Mouse (Mus musculus): ENCODE results near the gene Gng13. TPM values are rescaled to one million over a fixed set of nuclear protein-coding genes. Genes with fewer than 3 reads are reported as not detected.
"Not testable (repeated sequence)": the region's sequence is repeated elsewhere in the genome, so short reads cannot be mapped to it uniquely, and the experiment has no call there.

Gng13 gene
- polyA plus RNA-seq, 1 experiment: not detected

DNA sequence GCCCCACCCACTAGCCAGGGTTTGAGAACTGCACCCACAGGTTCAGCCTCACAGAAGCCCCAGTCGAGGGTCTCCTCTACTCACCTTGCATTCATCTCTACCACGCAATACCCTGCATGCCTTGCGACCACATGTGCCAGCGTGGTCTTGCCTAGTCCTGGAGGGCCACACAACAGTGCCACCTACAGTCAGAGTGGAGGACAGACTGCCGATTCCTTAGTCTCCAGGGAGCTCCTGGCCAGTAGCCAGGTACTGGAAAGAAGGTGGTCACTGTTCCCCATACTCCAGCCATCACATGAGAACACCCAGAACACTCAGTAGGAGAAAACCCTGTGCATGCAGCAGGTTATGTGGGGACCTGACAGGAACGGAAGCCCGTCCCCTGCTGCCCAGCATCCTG lies 6.9 kb downstream of the Gng13 start:
- WGBS: 74% methylated on average over 7 of the region's 7 CpGs
- TF ChIP-seq CTCF (IDR thresholded peaks at IDR 0.05; ENCODE audit: insufficient read depth, low read depth, low read length) (no peak), POLR2A (IDR thresholded peaks at IDR 0.05; ENCODE audit: insufficient read depth, low read depth, low read length) (no peak)
- H3K27ac ChIP-seq (ENCODE audit: insufficient read depth, low read depth, low read length): no peak overlapping the region
- H3K4me3 ChIP-seq (ENCODE audit: insufficient read depth, low read depth, low read length): no peak overlapping the region
- H3K4me1 ChIP-seq (ENCODE audit: control insufficient read depth, insufficient read depth, low read length): peaks cover 18% of the 10 kb centered on the region

DNA sequence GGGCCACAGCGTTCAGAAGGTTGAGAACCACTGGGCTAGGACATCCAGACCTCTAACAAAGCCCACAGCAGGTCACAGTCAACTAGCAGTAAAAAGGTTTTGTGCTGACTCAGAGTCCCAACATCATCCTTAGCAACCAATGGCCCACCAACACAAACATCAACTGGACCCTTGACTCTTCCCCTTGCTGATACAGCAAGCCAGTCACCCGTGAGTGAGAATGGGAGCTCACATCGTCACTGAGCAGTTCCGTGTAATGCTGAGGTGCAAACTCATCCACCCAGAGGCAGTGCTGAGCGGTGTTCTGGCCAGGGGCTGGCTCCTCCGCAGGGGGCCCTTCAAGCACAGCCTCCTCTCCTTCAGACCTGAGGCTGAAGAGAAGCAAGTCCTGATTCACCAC lies 8.3 kb downstream of the Gng13 start:
- no peak overlapping the region for H3K4me3 ChIP-seq (ENCODE audit: insufficient read depth, low read depth, low read length)
- WGBS: 86% methylated on average over 6 of the region's 6 CpGs
- H3K4me1 ChIP-seq (ENCODE audit: control insufficient read depth, insufficient read depth, low read length): peaks cover 19% of the 10 kb centered on the region
- no peak for TF ChIP-seq CTCF (IDR thresholded peaks at IDR 0.05; ENCODE audit: insufficient read depth, low read depth, low read length)
- TF ChIP-seq POLR2A (IDR thresholded peaks at IDR 0.05; ENCODE audit: insufficient read depth, low read depth, low read length): no peak
- no peak overlapping the region for H3K27ac ChIP-seq (ENCODE audit: insufficient read depth, low read depth, low read length)

DNA sequence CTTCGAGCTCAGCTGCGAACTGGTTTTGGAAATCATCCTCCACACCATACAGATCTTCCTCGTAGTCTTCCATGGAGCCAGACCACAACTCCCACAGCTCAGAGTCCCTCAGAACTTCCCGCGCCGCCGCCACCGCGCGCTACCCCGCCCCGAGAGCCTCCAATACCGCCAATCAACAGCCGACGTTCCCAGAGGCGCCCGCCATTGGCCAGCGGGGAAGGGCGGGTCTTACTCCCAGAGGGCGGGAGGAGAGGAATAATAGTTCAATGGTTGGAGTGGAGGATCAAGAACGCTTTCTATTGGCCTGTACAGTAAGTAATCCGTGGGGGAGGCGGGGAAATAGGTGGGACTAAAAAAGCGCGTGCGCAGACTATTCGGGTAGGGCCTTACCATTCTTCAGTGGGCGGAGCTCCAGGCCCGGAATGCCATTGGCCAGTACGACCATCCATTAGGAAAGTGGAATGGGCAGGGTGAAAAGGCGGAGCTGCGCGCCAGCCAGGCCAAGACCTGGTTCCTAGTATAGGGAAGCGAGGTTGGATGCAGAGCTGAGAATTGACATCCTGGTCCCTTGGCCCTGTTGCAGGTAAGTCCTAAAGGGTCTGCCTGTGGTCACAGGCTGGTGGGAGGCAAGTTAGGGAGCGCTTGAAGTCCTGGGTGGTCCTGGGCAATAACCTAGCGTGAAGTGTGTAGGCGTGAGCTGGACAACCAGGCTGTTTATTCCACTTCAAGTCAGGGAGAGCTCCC lies 10.5 kb downstream of the Gng13 start, which contains the start of the genes Chtf18 and Rpusd1:
TSS of gene Chtf18 (minus strand) at position 155 of the 744 bp plus-strand sequence.
TSS of gene Rpusd1 (plus strand) at position 406 of the 744 bp plus-strand sequence.
- Histone ChIP-seq H3K27ac (ENCODE audit: insufficient read depth, low read depth, low read length) (peak within 1 kb of the TSS; percentile 73), H3K4me3 (ENCODE audit: insufficient read depth, low read depth, low read length) (peak within 1 kb of the TSS; percentile 98), H3K4me1 (ENCODE audit: control insufficient read depth, insufficient read depth, low read length) (peaks cover 19% of the 10 kb centered on the region)
- TF ChIP-seq POLR2A (IDR thresholded peaks at IDR 0.05; ENCODE audit: insufficient read depth, low read depth, low read length): peak; percentile 72
- TF ChIP-seq CTCF (IDR thresholded peaks at IDR 0.05; ENCODE audit: insufficient read depth, low read depth, low read length): no peak
- WGBS: under 1% methylated on average over 37 of the region's 37 CpGs

DNA sequence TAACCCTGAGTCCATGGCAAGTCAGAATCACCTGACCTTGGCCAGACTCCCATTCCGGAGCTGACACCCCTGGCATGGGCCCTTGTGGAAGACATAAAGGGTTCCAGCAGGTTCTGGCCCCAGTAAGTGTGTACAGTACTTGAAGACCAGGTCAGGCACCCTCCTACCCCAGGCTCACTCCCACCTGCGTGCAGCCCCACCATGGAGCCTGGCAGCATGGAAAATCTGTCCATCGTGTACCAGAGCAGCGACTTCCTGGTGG lies 11.0 kb downstream of the Gng13 start:
- TF ChIP-seq POLR2A (IDR thresholded peaks at IDR 0.05; ENCODE audit: insufficient read depth, low read depth, low read length): no peak
- TF ChIP-seq CTCF (IDR thresholded peaks at IDR 0.05; ENCODE audit: insufficient read depth, low read depth, low read length): no peak
- H3K4me3 ChIP-seq (ENCODE audit: insufficient read depth, low read depth, low read length): peak overlapping the region; percentile 98
- WGBS: 18% methylated on average over 4 of the region's 4 CpGs
- H3K27ac ChIP-seq (ENCODE audit: insufficient read depth, low read depth, low read length): peak overlapping the region; percentile 73
- peaks cover 19% of the 10 kb centered on the region for H3K4me1 ChIP-seq (ENCODE audit: control insufficient read depth, insufficient read depth, low read length)

DNA sequence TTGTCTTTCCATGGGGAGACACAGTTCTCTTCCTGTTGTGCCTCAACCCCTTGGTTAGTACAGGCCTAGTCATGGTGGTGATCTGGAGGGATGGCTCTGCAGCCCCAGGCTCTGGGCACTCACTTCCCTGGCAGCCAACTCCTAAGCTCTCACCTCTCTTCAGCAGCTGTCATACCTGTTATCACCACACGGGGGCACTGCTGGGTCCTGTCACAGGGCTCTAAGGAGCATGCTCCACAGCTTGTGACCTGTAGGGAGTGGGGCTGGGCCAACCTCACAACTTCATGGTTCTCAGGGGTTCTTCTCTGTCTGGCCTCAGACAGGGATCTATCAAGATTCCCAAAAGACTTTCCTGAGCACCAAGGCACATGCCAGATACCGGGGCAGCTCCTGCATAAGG lies 15.1 kb downstream of the Gng13 start:
- WGBS: 13% methylated on average over 2 of the region's 2 CpGs
- Histone ChIP-seq H3K4me1 (ENCODE audit: control insufficient read depth, insufficient read depth, low read length) (peaks cover 14% of the 10 kb centered on the region), H3K4me3 (ENCODE audit: insufficient read depth, low read depth, low read length) (no peak overlapping the region), H3K27ac (ENCODE audit: insufficient read depth, low read depth, low read length) (no peak overlapping the region)
- TF ChIP-seq POLR2A (IDR thresholded peaks at IDR 0.05; ENCODE audit: insufficient read depth, low read depth, low read length) (no peak), CTCF (IDR thresholded peaks at IDR 0.05; ENCODE audit: insufficient read depth, low read depth, low read length) (peak; percentile 78)

DNA sequence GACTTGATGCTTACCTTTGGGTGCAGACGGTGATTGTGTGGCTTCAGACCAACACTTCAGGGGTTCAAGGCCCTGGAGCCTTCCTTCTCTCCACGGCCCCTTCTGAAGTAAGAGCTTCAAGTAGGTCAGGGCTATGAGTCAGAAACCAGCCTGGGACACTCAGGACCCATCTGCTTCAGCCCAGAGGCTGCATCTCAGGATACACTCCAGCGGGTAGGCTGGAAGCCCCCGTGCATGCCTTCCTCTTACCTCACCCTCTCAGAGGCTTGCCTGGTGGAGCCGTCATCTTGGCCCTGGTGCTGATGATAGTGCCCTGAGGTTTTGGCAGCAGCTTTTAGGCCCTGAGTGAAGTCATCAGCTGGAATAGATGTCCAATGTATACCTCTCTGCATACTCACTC lies 18.3 kb downstream of the Gng13 start:
- H3K4me3 ChIP-seq (ENCODE audit: insufficient read depth, low read depth, low read length): no peak overlapping the region
- TF ChIP-seq POLR2A (IDR thresholded peaks at IDR 0.05; ENCODE audit: insufficient read depth, low read depth, low read length) (no peak), CTCF (IDR thresholded peaks at IDR 0.05; ENCODE audit: insufficient read depth, low read depth, low read length) (no peak)
- no peak overlapping the region for H3K27ac ChIP-seq (ENCODE audit: insufficient read depth, low read depth, low read length)
- no peaks in the 10 kb centered on the region for H3K4me1 ChIP-seq (ENCODE audit: control insufficient read depth, insufficient read depth, low read length)
- 89% methylated on average over 5 of the region's 5 CpGs for WGBS

DNA sequence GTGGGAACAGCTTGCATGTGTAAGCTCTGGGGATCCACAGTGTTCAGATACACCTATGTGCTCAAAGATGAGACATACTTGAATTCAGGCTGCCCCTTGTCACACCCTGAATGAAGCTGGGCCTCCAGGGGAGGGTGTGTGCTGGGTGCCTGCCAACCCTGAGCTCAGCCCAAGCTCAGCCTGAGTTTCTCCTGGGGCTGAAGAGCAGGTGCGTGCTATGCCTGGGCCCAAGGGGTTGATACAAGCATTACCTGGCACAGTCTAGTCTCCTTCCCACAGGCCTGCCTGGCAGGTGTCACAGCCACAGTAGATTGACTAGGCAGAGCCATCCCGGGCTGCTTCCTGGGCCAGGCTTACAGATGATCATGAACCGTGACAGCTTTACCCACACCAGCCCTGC lies 18.8 kb downstream of the Gng13 start, which contains the start of gene Mslnl:
TSS of gene Mslnl (plus strand) at position 298 of the 400 bp plus-strand sequence.
- WGBS: 78% methylated on average over 3 of the region's 3 CpGs
- no peak within 1 kb of the TSS for H3K4me3 ChIP-seq (ENCODE audit: insufficient read depth, low read depth, low read length)
- H3K4me1 ChIP-seq (ENCODE audit: control insufficient read depth, insufficient read depth, low read length): no peaks in the 10 kb centered on the region
- no peak within 1 kb of the TSS for H3K27ac ChIP-seq (ENCODE audit: insufficient read depth, low read depth, low read length)
- TF ChIP-seq CTCF (IDR thresholded peaks at IDR 0.05; ENCODE audit: insufficient read depth, low read depth, low read length) (no peak), POLR2A (IDR thresholded peaks at IDR 0.05; ENCODE audit: insufficient read depth, low read depth, low read length) (no peak)

DNA sequence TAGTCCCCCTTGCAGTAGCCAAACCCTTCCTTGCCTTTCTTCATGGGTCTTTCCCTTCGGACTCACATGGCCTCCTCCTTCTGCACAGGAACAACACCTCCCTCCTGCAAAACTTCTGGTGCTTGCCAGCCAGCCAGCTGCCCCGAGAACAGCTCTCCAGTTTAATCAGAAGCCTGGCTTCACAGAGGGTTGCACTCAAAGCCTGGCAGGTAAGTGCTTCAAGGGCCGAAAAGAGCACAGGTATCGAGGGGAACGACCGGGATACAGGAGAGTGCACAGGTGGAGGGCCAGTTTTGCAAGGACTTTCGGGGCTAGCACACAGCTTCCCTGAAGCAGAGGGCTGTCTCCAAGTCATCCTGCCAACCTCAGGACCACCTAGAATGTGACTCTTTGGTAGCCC lies 21.9 kb downstream of the Gng13 start:
- H3K4me1 ChIP-seq (ENCODE audit: control insufficient read depth, insufficient read depth, low read length): no peaks in the 10 kb centered on the region
- no peak overlapping the region for H3K4me3 ChIP-seq (ENCODE audit: insufficient read depth, low read depth, low read length)
- WGBS: 81% methylated on average over 7 of the region's 7 CpGs
- no peak for TF ChIP-seq CTCF (IDR thresholded peaks at IDR 0.05; ENCODE audit: insufficient read depth, low read depth, low read length)
- no peak for TF ChIP-seq POLR2A (IDR thresholded peaks at IDR 0.05; ENCODE audit: insufficient read depth, low read depth, low read length)
- no peak overlapping the region for H3K27ac ChIP-seq (ENCODE audit: insufficient read depth, low read depth, low read length)

DNA sequence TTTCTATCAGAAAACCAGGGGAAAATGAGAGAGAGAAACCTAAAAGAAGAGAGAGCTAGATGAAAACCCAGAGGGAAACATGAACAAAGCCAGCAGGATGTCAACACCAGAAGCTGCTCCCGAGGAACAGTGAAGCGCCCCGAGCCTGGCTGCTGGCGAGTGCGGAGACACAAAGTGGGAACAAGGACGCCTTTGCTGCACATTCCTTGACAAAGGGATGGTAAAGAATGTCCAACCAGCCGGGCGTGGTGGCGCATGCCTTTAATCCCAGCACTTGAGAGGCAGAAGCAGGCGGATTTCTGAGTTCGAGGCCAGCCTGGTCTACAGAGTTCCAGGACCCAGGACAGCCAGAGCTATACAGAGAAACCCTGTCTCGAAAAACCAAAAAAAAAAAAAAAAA lies 24.5 kb downstream of the Gng13 start:
- not testable (repeated sequence) for H3K4me3 ChIP-seq (ENCODE audit: insufficient read depth, low read depth, low read length); H3K27ac ChIP-seq (ENCODE audit: insufficient read depth, low read depth, low read length); H3K4me1 ChIP-seq (ENCODE audit: control insufficient read depth, insufficient read depth, low read length)
- 68% methylated on average over 12 of the region's 12 CpGs for WGBS

DNA sequence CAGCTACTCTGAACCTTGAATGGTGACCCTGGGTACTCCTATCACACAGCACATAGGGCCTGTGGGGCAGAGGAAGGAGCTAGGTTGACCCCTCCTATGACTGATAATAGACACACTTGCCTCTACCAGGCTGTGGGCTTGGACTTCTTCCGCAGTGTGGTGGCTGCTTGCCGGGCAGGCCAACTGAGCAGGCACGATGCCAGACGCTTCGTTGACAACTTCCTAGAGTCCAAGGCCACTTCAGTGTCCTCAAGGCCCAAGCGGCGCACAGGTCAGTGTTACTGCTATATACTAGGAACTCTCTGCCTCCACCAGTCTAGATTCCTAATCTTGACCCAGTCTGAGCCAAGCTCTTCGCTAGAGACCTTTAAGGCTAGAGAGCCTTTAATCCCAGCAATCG lies 26.9 kb downstream of the Gng13 start:
- no peak overlapping the region for H3K27ac ChIP-seq (ENCODE audit: insufficient read depth, low read depth, low read length)
- no peaks in the 10 kb centered on the region for H3K4me1 ChIP-seq (ENCODE audit: control insufficient read depth, insufficient read depth, low read length)
- WGBS: 91% methylated on average over 9 of the region's 9 CpGs
- no peak for TF ChIP-seq POLR2A (IDR thresholded peaks at IDR 0.05; ENCODE audit: insufficient read depth, low read depth, low read length)
- no peak overlapping the region for H3K4me3 ChIP-seq (ENCODE audit: insufficient read depth, low read depth, low read length)

Data from olfactory bulb, adult 2 months (tissue).